Mouse (Mus musculus): ENCODE measurements around the gene Zfp866.

GRCm38 (mm10) chr8:69799261-69799660, 8.3 kb upstream of the Zfp866 start:
- no peak for TF ChIP-seq CTCF (conservative IDR thresholded peaks at IDR 0.05 in 1 of 2, IDR thresholded peaks at IDR 0.05 in 1 of 2; ENCODE audit: low read depth in 2 of 2, low read length in 2 of 2)
- no peak for TF ChIP-seq POLR2A (IDR thresholded peaks at IDR 0.05; ENCODE audit: low read depth, low read length)
- TF ChIP-seq USF1 (IDR thresholded peaks at IDR 0.05; ENCODE audit: low read depth, low read length): no peak
- TF ChIP-seq SIN3A (IDR thresholded peaks at IDR 0.05; ENCODE audit: low read length): no peak
- TF ChIP-seq PAX5 (IDR thresholded peaks at IDR 0.05; ENCODE audit: low read length): no peak
- no peak for TF ChIP-seq ZNF384 (IDR thresholded peaks at IDR 0.05; ENCODE audit: low read depth, low read length)
- TF ChIP-seq ZMIZ1 (IDR thresholded peaks at IDR 0.05; ENCODE audit: low read depth, low read length): no peak
- no peak for TF ChIP-seq ETS1 (conservative IDR thresholded peaks at IDR 0.05; ENCODE audit: low read depth, low read length)
- TF ChIP-seq USF2 (conservative IDR thresholded peaks at IDR 0.05; ENCODE audit: low read depth, low read length): no peak
- TF ChIP-seq CHD2 (IDR thresholded peaks at IDR 0.05; ENCODE audit: low read length): no peak
